Mouse (Mus musculus): Measurements from ENCODE around the gene Tmem270. TPM values are rescaled to one million over a fixed set of nuclear protein-coding genes. Genes with fewer than 3 reads are reported as not detected.
"Not testable (repeated sequence)": the region's sequence is repeated elsewhere in the genome, so short reads cannot be mapped to it uniquely, and the experiment has no call there.

Gene Tmem270
- polyA plus RNA-seq, 1 experiment from 2014 or later = not detected

DNA sequence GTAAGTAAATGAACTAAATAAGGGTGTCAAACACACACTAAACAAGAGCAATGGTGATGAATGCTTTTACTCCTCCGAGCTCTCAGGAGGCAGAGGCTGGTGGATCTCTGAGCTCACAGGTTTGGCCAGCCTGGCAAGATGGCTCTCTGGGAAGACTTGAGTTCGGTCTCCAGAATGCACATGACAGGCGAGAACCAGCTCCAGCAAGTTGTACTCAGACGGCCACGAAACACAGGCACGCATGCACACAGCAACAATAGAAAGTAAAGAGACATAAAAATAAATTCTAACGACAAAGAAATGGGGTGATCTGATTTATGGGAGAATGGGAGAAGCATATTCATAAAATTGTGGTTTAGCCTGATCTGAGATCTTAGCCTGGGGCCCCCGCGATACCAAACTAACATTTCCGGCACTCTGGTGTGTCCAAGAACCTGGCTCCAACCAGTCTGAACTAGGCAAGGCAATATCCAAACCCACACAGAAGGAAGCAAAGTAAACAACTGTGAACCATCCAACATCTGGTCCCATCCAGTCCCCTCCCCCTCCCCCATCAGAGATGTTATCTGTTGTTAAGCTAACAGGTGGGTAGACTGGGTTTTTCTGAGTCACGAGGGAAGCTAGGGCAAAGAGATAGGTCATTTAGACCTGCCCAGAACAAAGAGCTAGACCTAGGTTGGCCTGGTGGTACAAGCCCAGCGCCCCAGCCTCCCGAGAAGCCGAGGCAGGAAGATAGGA, 35.1 kb upstream of the Tmem270 start:
- no peaks in the 10 kb centered on the region for H3K36me3 ChIP-seq
- H3K9ac ChIP-seq = no peak overlapping the region
- DNase-seq = no peak
- no peaks in the 10 kb centered on the region for H3K9me3 ChIP-seq (replicated peaks)
- no peak overlapping the region for H3K4me2 ChIP-seq
- H3K4me3 ChIP-seq (replicated peaks) = no peak overlapping the region
- 65% methylated on average over 14 of the region's 14 CpGs for WGBS (ENCODE audit: insufficient replicate concordance)
- H3K27me3 ChIP-seq = peaks cover 14% of the 10 kb centered on the region
- peak; percentile 60 for ATAC-seq (ENCODE audit: low read depth)
- peaks cover 18% of the 10 kb centered on the region for H3K4me1 ChIP-seq (replicated peaks)
- H3K27ac ChIP-seq = peak overlapping the region; percentile 55

GRCm38 (mm10) chr5:134939554-134939953, 33.0 kb upstream of the Tmem270 start:
- not testable (repeated sequence) for ATAC-seq (ENCODE audit: low read depth)
- 56% methylated on average over 5 of the region's 7 CpGs for WGBS (ENCODE audit: insufficient replicate concordance)

DNA sequence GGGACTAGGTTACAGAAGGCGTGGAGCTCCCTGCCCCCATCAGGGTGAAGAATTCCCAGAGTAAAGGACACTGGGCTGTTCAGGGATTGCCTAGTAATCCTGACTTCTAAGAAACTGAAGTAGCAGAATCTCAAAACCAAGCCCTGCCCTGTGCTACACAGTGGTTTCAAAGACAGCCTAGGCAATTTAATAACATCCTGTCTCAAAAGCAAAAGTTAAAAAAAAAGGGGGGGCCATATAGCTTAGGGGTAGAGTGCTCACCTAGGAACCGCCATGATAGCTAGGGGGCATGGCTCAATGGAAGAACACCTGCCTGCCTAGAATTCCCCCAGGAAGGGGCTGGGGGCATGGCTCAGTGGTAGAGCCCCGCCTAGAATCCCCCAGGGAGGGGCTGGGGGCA, 32.5 kb upstream of the Tmem270 start:
- no peak for ATAC-seq (ENCODE audit: low read depth)
- Histone ChIP-seq H3K4me1 (replicated peaks) (peaks cover 8% of the 10 kb centered on the region; the same call in 1 of the 2 replicates), H3K9ac (no peak overlapping the region), H3K36me3 (no peaks in the 10 kb centered on the region), H3K9me3 (replicated peaks) (no peaks in the 10 kb centered on the region), H3K4me3 (replicated peaks) (no peak overlapping the region), H3K27me3 (no peaks in the 10 kb centered on the region), H3K27ac (no peak overlapping the region), H3K4me2 (no peak overlapping the region)
- no peak for DNase-seq
- WGBS (ENCODE audit: insufficient replicate concordance) = 68% methylated on average over 3 of the region's 3 CpGs

More at GRCm38 (mm10) chr5:134939554-134939953, 33.0 kb upstream of the Tmem270 start:
- not testable (repeated sequence) for H3K4me3 ChIP-seq (replicated peaks); H3K4me1 ChIP-seq (replicated peaks); H3K36me3 ChIP-seq; H3K4me2 ChIP-seq; H3K9ac ChIP-seq; DNase-seq; H3K9me3 ChIP-seq (replicated peaks); H3K27me3 ChIP-seq; H3K27ac ChIP-seq

DNA sequence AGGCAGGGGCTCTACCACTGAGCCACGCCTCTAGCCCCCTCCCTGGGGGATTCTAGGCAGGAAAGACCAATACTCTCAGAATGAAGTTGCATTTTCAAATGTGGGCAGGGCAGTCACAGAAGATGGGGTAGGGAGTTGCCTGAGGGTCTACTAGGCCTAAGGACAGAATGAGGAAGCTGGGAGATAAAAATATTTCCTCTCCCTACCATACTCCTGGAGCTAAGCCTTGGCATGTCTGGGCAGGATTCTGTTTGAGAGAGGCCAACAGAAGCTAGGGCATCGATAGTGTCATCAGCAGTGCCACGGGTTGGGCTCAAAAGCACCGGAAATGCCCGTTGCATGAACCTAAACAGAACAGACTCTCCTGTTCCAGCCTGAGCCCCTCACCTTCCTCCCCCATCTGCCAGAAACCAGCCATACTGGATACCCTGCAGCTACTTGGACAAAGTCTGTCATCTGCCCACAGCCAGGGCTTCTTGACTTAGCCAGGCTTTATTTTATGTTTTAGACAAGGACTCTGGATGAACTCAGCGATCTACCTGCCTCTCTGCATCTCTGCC, 30.2 kb upstream of the Tmem270 start:
- WGBS (ENCODE audit: insufficient replicate concordance) = 60% methylated on average over 6 of the region's 6 CpGs
- Histone ChIP-seq H3K9ac (no peak overlapping the region), H3K4me3 (replicated peaks) (no peak overlapping the region), H3K4me1 (replicated peaks) (peaks cover 26% of the 10 kb centered on the region), H3K27ac (no peak overlapping the region), H3K9me3 (replicated peaks) (no peaks in the 10 kb centered on the region), H3K4me2 (no peak overlapping the region), H3K36me3 (peaks cover 6% of the 10 kb centered on the region; the same call in 1 of the 2 replicates), H3K27me3 (no peaks in the 10 kb centered on the region)
- no peak for ATAC-seq (ENCODE audit: low read depth)
- no peak for DNase-seq

DNA sequence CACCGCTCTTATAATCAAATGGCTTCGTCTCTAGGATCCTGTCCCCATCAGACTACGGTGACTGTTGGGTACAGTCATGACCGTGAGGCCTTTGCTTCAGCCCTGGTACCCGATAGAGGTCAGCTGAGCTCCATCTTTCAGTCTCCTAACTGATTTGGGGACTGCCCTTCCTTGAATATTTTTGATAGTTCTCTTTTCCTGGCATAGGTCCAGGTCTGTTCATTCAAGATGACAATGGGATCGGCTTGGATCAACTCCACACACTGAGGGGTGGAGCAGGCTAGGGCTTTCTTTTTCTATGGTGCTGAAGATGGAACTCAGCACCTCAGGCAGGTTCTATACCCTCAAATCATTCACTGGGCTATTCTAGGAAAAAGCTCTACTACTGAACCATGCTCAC, 29.5 kb upstream of the Tmem270 start:
- WGBS (ENCODE audit: insufficient replicate concordance) = 80% methylated on average over 6 of the region's 6 CpGs

GRCm38 (mm10) chr5:134934666-134935065, 28.1 kb upstream of the Tmem270 start:
- H3K9me3 ChIP-seq (replicated peaks) = no peaks in the 10 kb centered on the region
- H3K4me3 ChIP-seq (replicated peaks) = no peak overlapping the region
- H3K4me2 ChIP-seq = no peak overlapping the region
- peaks cover 6% of the 10 kb centered on the region; the same call in 1 of the 2 replicates for H3K36me3 ChIP-seq
- no peak overlapping the region for H3K9ac ChIP-seq
- DNase-seq (no peak), ATAC-seq (ENCODE audit: low read depth) (no peak)
- H3K27ac ChIP-seq = 0 out of 2 replicates have a peak overlapping the region, but pooled peaks have one; percentile 13
- H3K27me3 ChIP-seq = 0 out of 2 replicates have a peak, but pooled peaks cover 3% of the 10 kb centered on the region
- peaks cover 26% of the 10 kb centered on the region for H3K4me1 ChIP-seq (replicated peaks)
- 65% methylated on average over 3 of the region's 3 CpGs for WGBS (ENCODE audit: insufficient replicate concordance)

More for the DNA sequence above, 29.5 kb upstream of the Tmem270 start:
- H3K27me3 ChIP-seq = no peaks in the 10 kb centered on the region
- H3K9ac ChIP-seq = no peak overlapping the region
- H3K4me2 ChIP-seq = no peak overlapping the region
- no peak overlapping the region for H3K4me3 ChIP-seq (replicated peaks)
- H3K27ac ChIP-seq = no peak overlapping the region
- ATAC-seq (ENCODE audit: low read depth) (no peak), DNase-seq (no peak)
- peaks cover 6% of the 10 kb centered on the region; the same call in 1 of the 2 replicates for H3K36me3 ChIP-seq
- peaks cover 30% of the 10 kb centered on the region for H3K4me1 ChIP-seq (replicated peaks)
- H3K9me3 ChIP-seq (replicated peaks) = no peaks in the 10 kb centered on the region

- not testable (repeated sequence) for ATAC-seq (ENCODE audit: low read depth); H3K9me3 ChIP-seq (replicated peaks); DNase-seq; H3K27me3 ChIP-seq; H3K36me3 ChIP-seq
- Histone ChIP-seq H3K4me2 (peak overlapping the region; percentile 89), H3K4me1 (replicated peaks) (peaks cover 26% of the 10 kb centered on the region), H3K4me3 (replicated peaks) (peak overlapping the region; percentile 82), H3K9ac (peak overlapping the region; percentile 87), H3K27ac (peak overlapping the region; percentile 97; the same call in 1 of the 2 replicates)
- 71% methylated on average over 5 of the region's 5 CpGs for WGBS (ENCODE audit: insufficient replicate concordance)
Observed at GRCm38 (mm10) chr5:134933686-134934085, 27.2 kb upstream of the Tmem270 start.

DNA sequence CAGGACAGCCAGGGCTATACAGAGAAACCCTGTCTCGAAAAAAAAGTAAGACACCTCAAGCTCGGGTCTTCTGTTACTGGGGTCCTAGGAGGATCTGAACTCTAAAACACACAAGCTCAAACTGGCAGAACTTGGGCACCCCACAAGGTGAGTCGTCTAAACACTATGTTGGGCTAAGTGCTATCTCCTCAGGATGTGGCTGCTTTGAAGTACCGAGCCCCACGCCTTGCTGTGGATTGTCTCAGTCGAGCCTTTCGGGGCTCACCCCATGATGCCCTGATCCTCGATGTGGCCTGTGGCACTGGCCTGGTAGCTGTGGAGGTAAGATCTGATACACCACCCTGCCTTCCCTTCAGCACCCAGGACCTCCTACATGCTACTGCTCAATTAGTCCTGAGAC, 26.7 kb upstream of the Tmem270 start:
- peak overlapping the region; percentile 82 for H3K4me3 ChIP-seq (replicated peaks)
- H3K27ac ChIP-seq = peak overlapping the region; percentile 97; the same call in 1 of the 2 replicates
- H3K4me1 ChIP-seq (replicated peaks) = peaks cover 26% of the 10 kb centered on the region
- 0 out of 2 replicates have a peak, but pooled peaks cover 3% of the 10 kb centered on the region for H3K27me3 ChIP-seq
- H3K9ac ChIP-seq = peak overlapping the region; percentile 87
- H3K36me3 ChIP-seq = peaks cover 6% of the 10 kb centered on the region; the same call in 1 of the 2 replicates
- DNase-seq (no peak), ATAC-seq (ENCODE audit: low read depth) (no peak)
- peak overlapping the region; percentile 89 for H3K4me2 ChIP-seq
- WGBS (ENCODE audit: insufficient replicate concordance) = 75% methylated on average over 8 of the region's 8 CpGs
- H3K9me3 ChIP-seq (replicated peaks) = no peaks in the 10 kb centered on the region

- ATAC-seq (ENCODE audit: low read depth) (peak; percentile 55), DNase-seq (peak; percentile 70)
- peak overlapping the region; percentile 87 for H3K9ac ChIP-seq
- WGBS (ENCODE audit: insufficient replicate concordance) = 39% methylated on average over 9 of the region's 9 CpGs
- H3K36me3 ChIP-seq = peaks cover 6% of the 10 kb centered on the region; the same call in 1 of the 2 replicates
- H3K4me2 ChIP-seq = peak overlapping the region; percentile 89
- H3K27me3 ChIP-seq = 0 out of 2 replicates have a peak, but pooled peaks cover 3% of the 10 kb centered on the region
- H3K9me3 ChIP-seq (replicated peaks) = no peaks in the 10 kb centered on the region
- H3K4me3 ChIP-seq (replicated peaks) = peak overlapping the region; percentile 82
- peak overlapping the region; percentile 97 for H3K27ac ChIP-seq
- peaks cover 26% of the 10 kb centered on the region for H3K4me1 ChIP-seq (replicated peaks)
Observed at GRCm38 (mm10) chr5:134932903-134933276, 26.4 kb upstream of the Tmem270 start.

DNA sequence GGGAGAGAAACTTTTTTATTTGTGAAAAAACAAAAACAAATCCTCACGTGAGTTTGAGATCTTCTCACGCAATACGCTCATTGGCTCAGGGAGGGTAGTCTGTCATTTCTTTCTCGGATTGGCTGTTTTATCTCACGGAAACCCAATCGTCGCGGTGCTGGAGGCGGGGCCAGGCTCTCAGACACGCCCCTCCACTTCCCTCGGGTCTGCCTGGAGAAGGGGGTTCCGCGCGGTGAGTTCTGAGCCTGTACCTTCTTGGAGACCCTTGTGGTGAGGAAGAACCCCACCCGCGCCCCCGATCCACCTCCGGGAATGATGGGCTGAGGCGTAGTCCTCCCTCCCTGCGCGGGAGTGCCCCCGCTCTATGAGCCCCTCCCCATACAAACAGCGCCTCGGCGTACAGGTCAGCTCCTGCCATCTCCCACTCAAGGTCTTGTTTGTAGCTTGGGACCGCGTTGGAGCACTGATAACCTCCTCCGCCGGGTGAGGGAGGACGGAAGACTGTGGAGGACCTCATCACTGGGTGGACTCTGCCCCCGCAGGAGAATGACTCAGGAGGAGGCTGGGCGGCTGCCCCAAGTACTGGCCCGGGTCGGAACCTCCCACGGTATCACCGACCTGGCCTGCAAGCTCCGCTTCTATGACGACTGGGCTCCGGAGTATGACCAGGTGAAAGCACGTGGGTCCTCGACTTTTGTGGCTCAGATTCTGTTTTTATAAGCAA, 25.8 kb upstream of the Tmem270 start, which contains the start of gene Mettl27:
Gene Mettl27 (plus strand): TSS at position 190 of the 724 bp plus-strand sequence.
- peaks cover 26% of the 10 kb centered on the region for H3K4me1 ChIP-seq (replicated peaks)
- ATAC-seq (ENCODE audit: low read depth) (peak; percentile 95), DNase-seq (peak; percentile 92)
- peak within 1 kb of the TSS; percentile 97 for H3K27ac ChIP-seq
- H3K4me2 ChIP-seq = peak within 1 kb of the TSS; percentile 89
- no peaks in the 10 kb centered on the region for H3K9me3 ChIP-seq (replicated peaks)
- WGBS (ENCODE audit: insufficient replicate concordance) = under 1% methylated on average over 41 of the region's 41 CpGs
- peak within 1 kb of the TSS; percentile 82 for H3K4me3 ChIP-seq (replicated peaks)
- H3K9ac ChIP-seq = peak within 1 kb of the TSS; percentile 87
- H3K36me3 ChIP-seq = peaks cover 6% of the 10 kb centered on the region; the same call in 1 of the 2 replicates
- 0 out of 2 replicates have a peak, but pooled peaks cover 3% of the 10 kb centered on the region for H3K27me3 ChIP-seq

- H3K36me3 ChIP-seq = peaks cover 6% of the 10 kb centered on the region; the same call in 1 of the 2 replicates
- H3K4me2 ChIP-seq = no peak overlapping the region
- no peak overlapping the region for H3K9ac ChIP-seq
- no peak for ATAC-seq (ENCODE audit: low read depth)
- WGBS (ENCODE audit: insufficient replicate concordance) = 70% methylated on average over 2 of the region's 2 CpGs
- H3K4me1 ChIP-seq (replicated peaks) = peaks cover 26% of the 10 kb centered on the region
- DNase-seq = no peak
- H3K9me3 ChIP-seq (replicated peaks) = no peaks in the 10 kb centered on the region
- H3K27ac ChIP-seq = no peak overlapping the region
- peaks cover 9% of the 10 kb centered on the region; the same call in 1 of the 2 replicates for H3K27me3 ChIP-seq
- H3K4me3 ChIP-seq (replicated peaks) = no peak overlapping the region
Observed at GRCm38 (mm10) chr5:134929988-134930387, 23.5 kb upstream of the Tmem270 start.

Measured in liver, embryonic 13.5 days (tissue).